Mouse (Mus musculus) ES-E14 (cell line): ENCODE results near the gene Ung.

Experiments used
- CHD2 ChIP-seq: IDR thresholded peaks from 2 replicates; pipeline ENCODE4 v1.6.1; 2014; ENCODE audit warnings: mild to moderate bottlenecking, low read depth, low read length, inconsistent platforms
- MAFK ChIP-seq: IDR thresholded peaks from 2 replicates; pipeline ENCODE4 v1.6.1; 2014; ENCODE audit warnings: mild to moderate bottlenecking, low read depth, low read length, inconsistent platforms; ENCODE audit not compliant: insufficient read depth

DNA sequence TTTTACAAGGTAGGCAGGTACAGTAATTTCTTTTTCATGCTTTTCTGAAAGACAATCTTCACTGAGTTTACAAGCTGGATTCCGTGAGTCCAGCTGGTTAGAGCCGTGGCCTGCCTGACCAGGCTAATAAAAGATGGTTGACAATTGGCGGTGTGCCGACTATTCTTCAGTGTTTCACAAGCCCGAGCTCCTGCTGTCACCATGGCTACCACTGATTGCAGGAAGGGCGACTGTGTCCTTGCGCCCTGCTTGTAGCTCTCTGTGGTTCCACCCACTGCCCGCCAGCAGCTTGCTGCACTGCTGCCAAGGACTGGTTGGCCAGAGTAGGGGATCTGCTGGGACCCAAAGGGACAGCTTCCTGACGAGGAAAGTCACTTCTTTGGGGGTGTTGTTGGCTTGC lies 9.0 kb downstream of the Ung start:
- TF ChIP-seq CHD2 (no peak), MAFK (no peak)
